Mouse (Mus musculus): ENCODE results near the gene Mfsd9.

Gene Mfsd9

GRCm38 (mm10) chr1:40790324-40791141 lies at the start of gene Mfsd9:
Gene Mfsd9, minus strand, starts transcription at chr1:40790687.
- peak; percentile 79 to 87 for DNase-seq (ENCODE audit: low spot score in 2 of 2)

DNA sequence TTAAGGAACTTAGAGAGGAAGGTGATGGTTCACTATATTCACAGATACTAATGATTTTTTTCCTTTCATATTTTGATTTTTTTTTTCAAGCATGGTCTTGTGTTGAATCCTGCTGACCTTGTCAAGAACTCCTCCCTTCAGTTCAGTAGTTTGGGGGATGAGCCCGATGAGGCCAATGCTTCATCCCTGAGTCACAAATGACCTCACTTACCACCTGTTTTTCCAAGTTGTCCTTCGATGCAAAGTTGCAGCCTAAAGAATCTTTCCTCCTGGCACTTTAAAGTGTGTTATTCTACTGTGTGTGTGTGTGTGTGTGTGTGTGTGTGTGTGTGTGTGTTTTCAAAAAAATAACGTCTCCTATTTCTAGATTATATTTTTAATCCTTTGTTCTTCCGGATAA lies 45.0 kb upstream of the Mfsd9 start:
- no peak for DNase-seq (ENCODE audit: low spot score in 2 of 2)

DNA sequence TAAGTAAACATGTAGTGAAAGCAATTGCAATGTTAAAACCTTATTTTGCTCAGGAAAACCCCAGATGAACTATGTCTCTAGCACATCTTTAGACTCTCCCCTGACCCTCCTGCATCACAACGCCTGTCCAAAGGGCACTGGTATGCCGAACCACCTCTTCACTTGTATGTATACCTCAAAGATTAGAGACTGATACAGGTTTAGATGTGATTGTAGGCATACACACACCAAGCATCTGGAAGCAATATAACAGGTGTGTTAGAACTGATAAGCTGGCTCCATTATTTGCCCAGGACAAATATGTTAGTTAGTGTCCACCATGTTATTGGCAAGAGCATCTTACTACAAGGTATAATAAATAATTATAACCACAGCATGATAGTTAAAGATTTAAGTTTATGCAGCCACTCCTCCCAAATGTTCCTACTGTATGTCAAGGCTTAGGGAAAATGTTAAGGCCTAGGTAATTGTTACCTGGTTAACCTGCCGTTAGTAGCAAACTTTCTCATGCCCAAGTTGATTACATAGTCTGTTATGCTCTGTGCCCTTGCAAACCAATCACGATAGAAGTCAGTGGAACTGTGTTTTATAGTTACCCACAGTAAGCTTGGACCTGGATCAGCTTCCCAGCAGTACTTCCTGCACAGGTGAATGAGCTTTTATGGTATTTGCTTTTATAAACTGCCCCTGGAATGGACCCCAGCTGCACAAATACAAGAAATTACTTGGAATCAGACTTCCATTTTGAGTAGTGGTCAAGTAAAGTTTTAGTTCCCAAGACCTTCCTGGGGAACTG lies 40.4 kb upstream of the Mfsd9 start:
- no peak for DNase-seq (ENCODE audit: low spot score in 2 of 2)

- peak; percentile 61 to 62 for DNase-seq (ENCODE audit: low spot score in 2 of 2)
These were observed 38.9 kb upstream of the Mfsd9 start for GRCm38 (mm10) chr1:40829213-40829914.

DNA sequence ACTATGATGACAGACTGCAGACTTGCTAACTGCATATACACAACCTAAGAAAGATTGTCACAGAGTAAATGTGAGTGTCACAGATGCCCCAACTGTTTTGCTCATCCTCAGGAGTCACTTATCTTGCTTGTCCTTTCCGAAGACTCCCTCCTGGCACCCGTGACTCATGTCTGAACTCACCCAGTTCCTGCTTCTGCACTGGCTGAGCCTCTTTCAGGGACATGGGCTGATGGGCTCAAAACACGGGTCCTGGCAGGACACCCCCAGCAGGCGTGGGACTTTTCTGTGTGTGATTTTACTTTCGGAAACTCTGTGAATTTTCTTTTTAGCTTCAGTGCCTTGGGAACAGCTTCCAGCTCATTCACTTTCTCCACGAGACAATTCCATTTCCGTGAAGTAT lies 35.3 kb upstream of the Mfsd9 start:
- no peak for DNase-seq (ENCODE audit: low spot score in 2 of 2)

DNA sequence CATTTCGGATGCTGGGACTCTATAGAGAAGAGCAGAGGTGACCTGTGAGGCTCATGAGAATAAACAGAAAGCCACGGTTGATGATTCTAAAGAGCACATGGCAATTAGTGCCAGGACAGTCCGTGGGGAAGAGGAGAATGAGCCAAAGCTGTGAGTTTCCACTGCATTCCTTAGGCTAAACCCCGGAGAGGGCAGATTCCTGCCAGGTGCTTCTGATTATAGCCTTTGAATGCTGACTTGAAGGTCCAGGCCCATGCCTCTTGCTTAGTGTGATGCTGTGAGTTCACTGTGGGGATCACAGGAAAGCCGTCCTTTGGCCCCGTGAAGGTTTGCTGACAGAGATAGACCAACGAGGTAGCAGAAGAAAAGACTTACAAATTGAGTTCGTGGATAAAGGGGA lies 34.4 kb upstream of the Mfsd9 start:
- DNase-seq (ENCODE audit: low spot score in 2 of 2) = no peak

DNA sequence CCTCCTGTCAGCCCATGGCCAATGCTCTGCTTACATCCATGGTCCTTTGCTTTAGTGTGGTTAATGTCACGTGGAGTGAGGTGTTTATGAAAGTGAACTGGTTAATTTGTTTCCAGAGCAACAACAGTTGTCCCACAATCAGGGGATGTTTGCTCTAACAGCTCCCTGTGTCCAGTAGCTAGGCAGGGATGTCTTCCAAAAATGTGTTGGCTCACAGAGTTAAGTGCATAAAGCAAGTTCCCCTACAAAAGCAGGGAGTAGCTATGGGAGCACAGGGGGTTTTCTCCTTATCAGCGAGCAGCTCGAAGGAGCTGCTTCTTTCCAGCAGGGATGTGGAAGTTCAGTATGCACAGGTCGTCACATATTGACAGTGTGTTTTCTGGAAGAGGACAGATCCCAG lies 34.0 kb upstream of the Mfsd9 start:
- peak; percentile 21 to 41 for DNase-seq (ENCODE audit: low spot score in 2 of 2)

DNA sequence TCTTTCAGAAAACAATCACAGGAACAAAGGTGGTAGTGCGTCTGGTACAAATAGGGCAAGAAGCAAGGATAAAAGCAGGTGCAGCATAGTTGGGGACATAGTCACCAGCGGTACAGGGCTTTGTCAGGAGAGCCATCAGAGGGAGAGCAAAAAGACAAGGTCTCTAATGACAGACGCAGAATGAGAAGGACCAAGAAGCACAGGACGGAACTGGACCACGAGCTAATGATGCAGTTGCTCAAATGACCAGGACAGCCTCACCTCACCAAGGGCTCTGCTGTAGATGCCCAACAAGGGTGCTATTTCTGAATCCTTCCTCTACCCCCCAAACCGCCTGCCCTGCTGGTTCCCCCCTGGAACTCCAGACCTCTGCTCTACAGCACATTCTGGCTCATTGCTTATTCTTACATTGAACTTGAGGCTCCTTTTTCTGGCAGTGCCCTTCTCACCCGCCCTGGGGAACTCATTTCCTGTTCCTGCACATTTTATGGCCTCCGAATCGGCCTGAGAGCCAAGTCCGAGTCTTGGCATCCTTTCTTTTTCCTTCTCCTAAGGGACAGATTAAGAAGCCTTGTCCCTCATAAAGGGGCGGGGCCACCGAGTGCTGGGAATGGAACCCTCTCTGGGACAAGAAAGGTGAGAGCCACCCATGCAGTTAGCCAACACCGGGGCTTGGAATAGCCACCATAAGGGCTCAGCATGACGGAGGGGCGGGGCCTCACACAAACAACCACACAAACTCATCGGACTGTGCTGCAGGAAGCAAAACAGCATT lies 24.8 kb upstream of the Mfsd9 start:
- peak; percentile 38 to 61 for DNase-seq (ENCODE audit: low spot score in 2 of 2)

GRCm38 (mm10) chr1:40808643-40809042 lies 18.2 kb upstream of the Mfsd9 start:
- DNase-seq (ENCODE audit: low spot score in 2 of 2) = no peak

- no peak for DNase-seq (ENCODE audit: low spot score in 2 of 2)
These were observed 15.4 kb upstream of the Mfsd9 start for GRCm38 (mm10) chr1:40805891-40806290.

DNA sequence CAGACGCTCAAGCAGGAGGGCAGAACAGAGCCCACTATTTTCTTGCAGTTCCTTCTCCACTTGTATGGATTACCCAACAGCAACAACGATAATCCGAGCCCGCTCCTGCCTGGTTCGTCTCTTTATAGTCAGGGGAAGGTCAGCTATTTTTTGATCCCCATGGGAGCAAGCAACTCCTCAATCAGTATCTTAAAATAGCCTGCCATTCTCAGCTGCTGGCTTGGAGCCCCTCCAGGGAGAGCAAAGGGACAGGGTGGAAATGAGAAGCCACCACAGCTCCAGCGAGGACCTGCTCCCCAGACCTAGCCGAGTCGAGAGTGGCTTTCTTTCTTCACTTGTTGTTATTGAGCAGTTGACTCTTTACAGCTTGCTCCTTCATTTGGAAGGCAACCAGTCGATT lies 14.9 kb upstream of the Mfsd9 start, which contains the start of gene Tmem182:
Gene Tmem182 (plus strand): TSS at position 251 of the 400 bp plus-strand sequence.
- DNase-seq (ENCODE audit: low spot score in 2 of 2) = peak; percentile 87 to 88

- no peak for DNase-seq (ENCODE audit: low spot score in 2 of 2)
These were observed 13.6 kb upstream of the Mfsd9 start for GRCm38 (mm10) chr1:40804118-40804517.

GRCm38 (mm10) chr1:40802759-40803158 lies 12.3 kb upstream of the Mfsd9 start:
- peak in 1 of 2 experiments; percentile 36 for DNase-seq (ENCODE audit: low spot score in 2 of 2)

DNA sequence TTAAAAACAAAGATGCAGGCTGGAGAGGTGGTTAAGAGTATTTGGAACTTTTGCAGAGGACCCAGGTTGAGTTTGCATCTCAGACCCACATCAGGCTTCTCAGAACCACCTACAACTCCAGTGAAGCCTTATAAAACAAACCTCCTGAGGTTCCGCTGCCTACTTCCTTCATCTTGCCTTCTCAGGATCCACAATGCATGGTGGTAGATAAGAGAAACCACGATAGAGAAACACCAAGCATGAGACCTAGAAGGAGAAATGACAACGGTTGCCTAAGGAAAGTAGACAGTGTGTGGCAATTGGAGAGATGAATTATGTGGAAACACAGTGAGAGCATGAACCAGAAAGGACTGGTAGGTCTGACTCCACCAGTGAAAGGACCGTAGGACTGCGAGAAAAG lies 10.4 kb upstream of the Mfsd9 start:
- no peak for DNase-seq (ENCODE audit: low spot score in 2 of 2)

GRCm38 (mm10) chr1:40799121-40799520 lies 8.6 kb upstream of the Mfsd9 start:
- peak; percentile 15 to 60 for DNase-seq (ENCODE audit: low spot score in 2 of 2)

DNA sequence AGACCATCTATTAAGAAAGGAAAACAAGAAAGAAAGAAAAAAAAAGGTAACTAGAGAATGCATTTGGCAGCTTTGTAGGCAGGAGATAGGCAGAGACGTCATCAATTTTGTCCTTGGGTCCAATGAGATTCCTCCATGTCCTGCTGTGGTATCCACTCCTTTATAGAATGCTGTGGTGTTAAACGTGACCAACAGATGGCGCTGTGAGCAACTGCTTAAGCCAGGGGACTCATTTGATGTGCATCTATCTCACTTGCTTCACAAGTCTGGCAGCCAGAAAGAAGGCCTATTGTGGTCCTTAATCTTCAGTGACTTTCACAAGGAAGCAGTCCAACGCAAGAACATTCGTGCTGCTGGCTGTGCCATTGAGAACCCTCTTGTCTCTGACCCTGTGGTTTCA lies 6.9 kb upstream of the Mfsd9 start:
- peak; percentile 46 to 56 for DNase-seq (ENCODE audit: low spot score in 2 of 2)

- no peak for DNase-seq (ENCODE audit: low spot score in 2 of 2)
These were observed 5.0 kb upstream of the Mfsd9 start for GRCm38 (mm10) chr1:40795508-40795907.

DNA sequence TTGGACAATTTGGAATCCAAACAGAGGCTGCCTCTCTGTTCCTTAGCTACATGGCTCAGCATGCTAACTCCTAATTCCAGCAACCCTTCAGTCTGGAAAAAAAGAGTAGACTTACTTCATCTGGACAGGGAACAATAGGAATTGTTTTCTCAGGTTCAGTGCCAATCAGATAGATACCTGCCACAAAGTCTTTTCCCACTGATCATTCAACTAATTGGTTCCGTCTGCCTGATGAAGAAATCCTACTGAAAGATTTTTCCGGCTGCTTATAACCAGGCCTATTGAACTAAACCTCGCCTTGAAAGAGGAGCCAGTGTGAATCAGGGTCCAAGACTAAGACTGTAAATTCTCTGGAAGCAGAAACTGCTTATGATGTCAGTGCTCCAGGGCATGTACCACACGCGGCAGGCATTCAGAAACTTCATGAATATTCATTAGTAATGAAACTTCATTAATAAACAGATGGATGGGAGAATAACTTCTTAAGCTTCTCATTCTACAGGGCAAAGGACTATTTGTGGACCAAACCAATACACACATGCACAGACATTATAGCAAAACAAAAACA lies 737 bp downstream of the Mfsd9 start:
- DNase-seq (ENCODE audit: low spot score in 2 of 2) = peak; percentile 9 to 13

DNA sequence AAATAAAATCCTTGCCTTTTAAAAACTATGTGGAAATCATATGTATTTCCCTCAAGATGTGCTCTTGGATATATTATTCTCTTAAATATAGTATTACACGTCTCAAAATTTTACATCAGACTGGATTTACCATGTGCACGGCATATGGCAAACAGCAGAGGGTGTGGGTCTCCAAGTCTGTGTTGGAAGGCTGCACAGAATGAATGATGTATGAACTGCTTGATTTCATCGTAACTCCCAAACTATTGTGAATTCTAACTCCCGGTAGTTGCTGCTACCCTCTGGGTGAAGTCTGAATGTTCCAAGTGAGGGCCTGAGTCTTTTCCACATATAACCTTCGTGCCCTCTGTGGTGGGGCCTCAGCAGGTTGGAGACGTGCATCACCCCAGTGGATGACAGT lies 1.5 kb downstream of the Mfsd9 start:
- DNase-seq (ENCODE audit: low spot score in 2 of 2) = no peak

DNA sequence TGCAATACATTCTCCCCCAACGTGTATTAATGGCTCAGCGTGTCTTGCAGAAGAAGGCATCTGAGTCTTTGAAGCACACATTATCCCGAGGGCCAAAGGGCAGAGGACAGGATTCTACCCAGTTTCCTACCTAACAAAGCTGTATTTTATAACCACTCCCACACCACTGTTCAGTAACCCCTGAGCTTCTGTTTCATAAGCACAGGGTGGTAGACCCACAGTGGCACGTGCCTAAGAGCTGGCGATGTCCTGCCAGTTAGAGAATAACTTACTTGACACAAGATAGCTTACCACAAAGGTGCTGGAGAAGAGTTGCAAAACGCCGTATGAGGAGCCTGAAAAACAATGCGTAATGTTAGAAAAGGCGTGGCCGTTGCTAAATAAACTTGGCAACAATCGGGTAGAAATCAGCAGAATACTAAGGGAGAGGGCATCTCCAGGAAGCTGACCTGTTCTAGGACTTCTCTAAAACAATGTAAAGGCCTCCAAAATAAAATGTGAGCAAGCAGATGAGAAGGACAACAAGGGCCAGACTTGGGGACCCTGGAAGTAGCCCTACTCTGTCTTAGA lies 4.5 kb downstream of the Mfsd9 start:
- no peak for DNase-seq (ENCODE audit: low spot score in 2 of 2)

GRCm38 (mm10) chr1:40784306-40784705 lies 6.2 kb downstream of the Mfsd9 start:
- no peak for DNase-seq (ENCODE audit: low spot score in 2 of 2)
